Comparison of ENCODE assay signal across 8 mouse cellular contexts in genomic region chrX:134276275-134277160, GRCm38 (mm10). TPM values are rescaled to one million over a fixed set of nuclear protein-coding genes. Genes with fewer than 3 reads are reported as not detected.
DNase-seq lines count a peak whose midpoint lies in the region; ATAC-seq and TF ChIP-seq lines count a peak whose summit lies in the region.

Trmt2b (minus strand) TSS chrX:134276984.

- DNase-seq in cerebellum, postnatal 25 days: peak; percentile 68 to 73
- peak; percentile 76 for DNase-seq in gastrocnemius, adult 2 months
- DNase-seq in left cerebral cortex, postnatal 25 days (ENCODE audit: low spot score in 2 of 2): peak; percentile 30 to 32
- peak; percentile 27 for DNase-seq in right cerebral cortex, postnatal 14 days
- peak; percentile 48 for DNase-seq in urinary bladder, postnatal 25 days (ENCODE audit: low spot score)

- peak within 1 kb of the TSS; percentile 84 for H3K27ac ChIP-seq in gastrocnemius, adult 2 months
- H3K27ac ChIP-seq in hindbrain, embryonic 15.5 days (replicated peaks): peak within 1 kb of the TSS; percentile 30; the same call in 1 of the 2 replicates

- H3K9me3 ChIP-seq in hindbrain, embryonic 15.5 days: no peaks in the 10 kb centered on the region

- H3K27me3 ChIP-seq in hindbrain, embryonic 15.5 days: 0 out of 2 replicates have a peak, but pooled peaks cover 2% of the 10 kb centered on the region

- TF ChIP-seq CTCF in gastrocnemius, adult 2 months (IDR thresholded peaks at IDR 0.05): no peak

- H3K4me3 ChIP-seq in gastrocnemius, adult 2 months: peak within 1 kb of the TSS; percentile 69
- H3K4me3 ChIP-seq in hindbrain, embryonic 15.5 days: peak within 1 kb of the TSS; percentile 42

- H3K36me3 ChIP-seq in hindbrain, embryonic 15.5 days: no peaks in the 10 kb centered on the region

- intact Hi-C loops in gastrocnemius, adult 2 months (cut with DNase I): loop anchor here (10.0 kb wide), 1 partner anchor 212 kb away; no protein-coding TSS in a partner anchor
- intact Hi-C loops in left cerebral cortex, postnatal 25 days (cut with DNase I): no loop called here

- ATAC-seq in activated CD4-positive, CD25-positive, alpha-beta regulatory T cell, adult 4 months: peak; percentile 92
- peak; percentile 88 for ATAC-seq in hindbrain, embryonic 15.5 days (ENCODE audit: low FRiP score, low read depth)
- ATAC-seq in megakaryocyte progenitor cell, adult 5-6 weeks (replicated peaks; ENCODE audit: poor library complexity): peak; percentile 100

- H3K4me1 ChIP-seq in hindbrain, embryonic 15.5 days (replicated peaks): no peaks in the 10 kb centered on the region; the same call in 1 of the 2 replicates

- WGBS in hindbrain, embryonic 15.5 days: 24% methylated on average over 22 of the region's 26 CpGs

- H3K9ac ChIP-seq in hindbrain, embryonic 15.5 days: peak within 1 kb of the TSS; percentile 29; the same call in 1 of the 2 replicates

- peak within 1 kb of the TSS; percentile 59 for H3K4me2 ChIP-seq in hindbrain, embryonic 15.5 days

RNA-seq across cellular contexts. Expression of gene Trmt2b, which starts in this region (rescaled TPM):
- 10 to 100 TPM; 21.7 to 23.1 TPM for polyA plus RNA-seq in activated CD4-positive, CD25-positive, alpha-beta regulatory T cell, adult 4 months (2017; shearing (Covaris generic))
- total RNA-seq in gastrocnemius, adult 2 months (2021): 10 to 100 TPM in 1 of 2 experiments, 1 to 10 TPM in 1; 9.0 to 12.7 TPM
- 6.7 and 7.3 TPM in 2 replicates for polyA plus RNA-seq in hindbrain, embryonic 15.5 days (2015; fragmentation: Nextera tagmentation; extraction: Ambion mirVana)
- total RNA-seq in left cerebral cortex, postnatal 25 days (2021): 1 to 10 TPM; 8.7 to 8.8 TPM
- total RNA-seq in megakaryocyte progenitor cell, adult 5-6 weeks (2015): 29.4 and 32.6 TPM in 2 replicates
- total RNA-seq in megakaryocyte progenitor cell, adult 5-6 weeks (2017): 35.6 and 37.4 TPM in 2 replicates

Comparison
In these comparisons a context has a peak if more than half of its experiments do, and no peak if none do; other contexts are left out.
1. Peak in every context shown above with its lines: DNase-seq, ATAC-seq, H3K4me3 ChIP-seq and H3K27ac ChIP-seq.